In genomic region chr14:11248053-11248452, GRCm38 (mm10) we compare ENCODE assay signal across 23 mouse cellular contexts.
"Had no signal": no experiment of that assay in that cellular context is flagged by ENCODE, and none has a peak within 500 bp of the region (broad histone marks: within the 10 kb centered on the region; RNA-seq: fewer than 3 reads in every experiment).

No protein-coding gene starts in this region.

- H3K9ac ChIP-seq: heart, embryonic 12.5 days; hindbrain, embryonic 13.5 days; hindbrain, embryonic 15.5 days; kidney, embryonic 15.5 days; limb, embryonic 12.5 days; liver, embryonic 12.5 days; liver, embryonic 14.5 days had no signal

- H3K9me3 ChIP-seq: heart, embryonic 10.5 days; heart, embryonic 12.5 days; hindbrain, embryonic 13.5 days; hindbrain, embryonic 15.5 days; kidney, embryonic 15.5 days; limb, embryonic 12.5 days; liver, embryonic 12.5 days had no signal

- H3K4me2 ChIP-seq: heart, embryonic 12.5 days; hindbrain, embryonic 13.5 days; hindbrain, embryonic 15.5 days; kidney, embryonic 15.5 days; limb, embryonic 12.5 days; liver, embryonic 12.5 days had no signal

- DNase-seq: gastrocnemius, postnatal 14 days; gastrocnemius, postnatal 36 days; heart, adult 11 months; heart, postnatal 36 days; kidney, adult 11 months; kidney, adult 2 months; kidney, adult 9 months; kidney, postnatal 14 days; kidney, postnatal 36 days; layer of hippocampus, adult 9-11 months; layer of hippocampus, postnatal 36 days; left cerebral cortex, postnatal 4 days had no signal

- H3K4me1 ChIP-seq: heart, embryonic 10.5 days; heart, embryonic 12.5 days; hindbrain, embryonic 13.5 days; hindbrain, embryonic 15.5 days; kidney, embryonic 15.5 days; liver, embryonic 12.5 days had no signal

- ATAC-seq: hindbrain, postnatal 0 days; intestine, embryonic 16.5 days; liver, embryonic 12.5 days had no signal

- H3K27me3 ChIP-seq: heart, embryonic 12.5 days; hindbrain, embryonic 13.5 days; hindbrain, embryonic 15.5 days; kidney, embryonic 15.5 days; limb, embryonic 12.5 days; liver, embryonic 12.5 days had no signal

- H3K27ac ChIP-seq: heart, embryonic 10.5 days; hindbrain, embryonic 13.5 days; hindbrain, embryonic 15.5 days; hindbrain, postnatal 0 days; kidney, embryonic 15.5 days; kidney, postnatal 0 days; limb, embryonic 12.5 days; liver, embryonic 12.5 days; liver, embryonic 14.5 days had no signal

- H3K36me3 ChIP-seq: heart, embryonic 10.5 days; heart, embryonic 12.5 days; hindbrain, embryonic 13.5 days; hindbrain, embryonic 15.5 days; kidney, embryonic 15.5 days; limb, embryonic 12.5 days; liver, embryonic 12.5 days had no signal

- H3K4me3 ChIP-seq: heart, embryonic 10.5 days; heart, embryonic 12.5 days; hindbrain, embryonic 13.5 days; hindbrain, embryonic 15.5 days; kidney, embryonic 15.5 days; limb, embryonic 12.5 days; liver, embryonic 12.5 days had no signal
